Mouse (Mus musculus): ENCODE data around the gene Dennd5b.
"Not testable (repeated sequence)": the region's sequence is repeated elsewhere in the genome, so short reads cannot be mapped to it uniquely, and the experiment has no call there.

Dennd5b gene

DNA sequence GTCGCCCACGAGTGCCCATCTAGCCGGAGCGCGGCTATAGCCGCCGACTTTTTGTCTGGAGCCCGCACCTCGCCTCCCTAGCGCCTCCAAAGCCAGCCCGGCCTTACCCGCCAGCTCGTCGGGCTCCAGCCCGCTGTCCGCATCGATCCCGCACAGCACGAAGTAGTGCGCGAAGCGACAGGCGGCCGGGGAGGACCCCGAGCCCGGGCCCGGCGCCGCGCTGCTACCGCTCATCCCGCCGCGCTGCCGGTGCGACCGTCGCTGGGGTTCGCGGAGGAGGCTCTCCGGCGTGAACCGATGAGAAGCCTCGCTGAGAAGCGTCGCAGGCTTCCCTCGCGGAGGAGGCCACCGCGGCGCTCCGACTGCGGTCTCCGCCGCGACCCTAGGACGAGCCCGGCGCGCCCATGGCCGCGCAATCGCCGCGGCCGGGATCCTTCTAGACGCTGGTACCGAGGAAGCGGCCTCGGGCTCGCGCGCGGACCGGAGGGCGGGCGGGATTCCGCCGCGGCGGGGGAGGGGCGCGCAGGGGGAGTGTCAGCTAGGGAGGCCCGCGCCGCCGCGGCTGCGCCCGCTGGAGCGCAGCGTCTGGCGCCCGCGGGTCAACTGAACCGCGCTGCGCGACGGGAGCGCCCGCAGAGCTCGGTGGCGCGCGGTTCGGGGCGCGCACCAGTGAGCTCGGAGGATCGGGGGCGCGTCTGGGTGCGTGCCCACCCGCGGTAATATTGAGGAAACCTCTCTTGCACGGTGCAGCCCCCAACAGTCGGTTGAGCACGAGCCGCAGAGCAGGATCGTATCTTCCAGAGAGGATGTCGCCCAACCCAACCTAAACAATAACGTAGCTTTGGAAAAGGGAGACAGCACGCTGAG, at the start of gene Dennd5b:
Gene Dennd5b (minus strand): TSS at position 605 of the 867 bp plus-strand sequence.
- DNase-seq, result peak; percentile 82

DNA sequence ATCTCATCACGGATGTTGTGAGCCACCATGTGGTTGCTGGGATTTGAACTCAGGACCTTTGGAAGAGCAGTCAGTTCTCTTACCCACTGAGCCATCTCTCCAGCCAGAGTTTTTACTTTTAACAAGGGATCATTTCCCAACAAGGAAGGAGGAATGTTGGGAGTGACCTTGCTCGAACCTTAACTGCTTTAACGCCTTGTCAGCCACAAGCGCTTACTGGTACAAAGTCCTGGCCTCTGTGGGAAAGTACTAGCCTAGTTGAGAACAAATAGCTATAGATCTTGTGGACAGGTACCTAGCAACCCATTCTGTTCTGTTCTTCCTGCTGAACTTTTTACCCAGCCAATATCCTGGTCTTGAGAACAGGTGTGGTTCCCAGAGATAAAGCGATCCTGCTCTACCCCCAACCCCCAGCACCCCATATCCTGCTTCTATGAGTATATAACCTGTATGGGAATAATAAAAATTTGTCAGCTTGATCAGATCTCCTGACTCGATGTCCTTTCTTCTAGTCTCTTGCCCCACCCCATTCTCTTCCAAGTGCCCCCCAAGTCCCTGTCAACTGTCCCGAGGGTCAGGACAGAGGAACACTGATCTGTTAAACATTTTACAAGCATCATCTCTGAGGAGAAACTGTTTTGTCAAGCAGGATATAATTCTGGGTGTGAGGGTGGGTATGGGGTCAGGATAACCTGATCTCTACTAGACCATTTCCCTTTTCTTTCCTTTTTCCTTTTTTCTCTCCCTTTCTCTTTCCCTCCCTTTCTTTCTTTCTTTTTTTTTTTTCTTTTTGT, 47.2 kb upstream of the Dennd5b start:
- no peak for DNase-seq

DNA sequence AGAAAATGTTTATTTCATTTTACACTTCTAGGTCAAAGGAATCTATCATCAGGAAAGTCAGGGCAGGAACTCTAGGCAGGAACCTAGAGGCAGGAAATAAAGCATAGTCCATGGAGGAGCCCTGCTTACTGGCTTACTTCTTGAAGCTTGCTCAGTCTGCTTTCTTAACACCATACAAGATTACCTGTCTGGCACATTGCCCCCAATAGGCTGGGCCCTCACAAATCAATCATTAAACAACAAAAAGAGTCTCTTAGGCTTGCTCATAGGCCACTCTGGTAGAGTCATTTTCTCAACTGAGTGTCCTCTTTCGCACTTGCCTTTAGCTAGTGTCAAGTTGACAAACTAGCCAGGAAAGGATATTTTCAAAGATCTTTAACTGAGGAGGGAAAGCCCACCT, 43.7 kb upstream of the Dennd5b start:
- no peak for DNase-seq

GRCm38 (mm10) chr6:149141393-149142173, 40.1 kb upstream of the Dennd5b start:
- DNase-seq, result peak; percentile 46

GRCm38 (mm10) chr6:149139471-149139870, 38.0 kb upstream of the Dennd5b start, which contains the start of gene Etfbkmt:
TSS of gene Etfbkmt (plus strand) at chr6:149139849.
- DNase-seq, result no peak

GRCm38 (mm10) chr6:149139011-149139410, 37.5 kb upstream of the Dennd5b start:
- no peak for DNase-seq

GRCm38 (mm10) chr6:149137936-149138335, 36.5 kb upstream of the Dennd5b start:
- no peak for DNase-seq

- no peak for DNase-seq
Measured at GRCm38 (mm10) chr6:149135631-149136030, 34.2 kb upstream of the Dennd5b start.

- DNase-seq, result no peak
Measured at GRCm38 (mm10) chr6:149134391-149135150, 33.1 kb upstream of the Dennd5b start.

DNA sequence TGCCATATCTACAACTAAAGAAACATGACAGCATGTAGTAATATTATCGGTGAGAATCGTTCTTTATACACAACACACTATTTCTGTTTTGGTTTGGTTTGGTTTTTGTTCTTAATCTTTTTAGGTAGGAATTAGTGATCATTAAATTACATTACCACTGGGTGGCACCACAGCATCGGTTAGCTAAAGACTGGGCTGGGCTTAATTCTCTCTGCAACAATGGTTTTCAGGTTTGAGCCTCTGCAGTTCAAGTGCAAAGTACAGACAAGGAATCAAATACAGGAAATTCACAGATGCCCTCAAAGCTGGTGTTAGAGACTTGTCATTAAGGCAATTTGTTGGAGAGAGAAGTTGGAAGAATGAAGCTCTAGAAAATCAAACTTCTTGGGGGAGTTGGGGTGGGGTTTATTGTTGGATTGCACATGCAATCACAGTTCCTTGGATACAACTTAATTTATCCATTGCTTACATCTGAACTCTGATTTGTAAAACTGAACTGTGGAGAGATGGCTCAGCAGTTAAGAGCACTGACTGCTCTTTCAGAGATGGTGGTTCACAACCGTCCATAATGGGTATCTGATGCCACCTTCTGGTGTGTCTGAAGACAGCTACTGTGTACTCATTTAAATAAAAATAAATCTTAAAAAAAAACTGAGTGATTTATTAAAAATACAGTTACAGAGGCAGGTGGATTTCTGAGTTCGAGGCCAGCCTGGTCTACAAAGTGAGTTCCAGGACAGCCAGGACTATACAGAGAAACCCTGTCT, 31.0 kb upstream of the Dennd5b start:
- peak; percentile 6 for DNase-seq

- no peak for DNase-seq
Measured at GRCm38 (mm10) chr6:149131111-149131510, 29.6 kb upstream of the Dennd5b start.

DNA sequence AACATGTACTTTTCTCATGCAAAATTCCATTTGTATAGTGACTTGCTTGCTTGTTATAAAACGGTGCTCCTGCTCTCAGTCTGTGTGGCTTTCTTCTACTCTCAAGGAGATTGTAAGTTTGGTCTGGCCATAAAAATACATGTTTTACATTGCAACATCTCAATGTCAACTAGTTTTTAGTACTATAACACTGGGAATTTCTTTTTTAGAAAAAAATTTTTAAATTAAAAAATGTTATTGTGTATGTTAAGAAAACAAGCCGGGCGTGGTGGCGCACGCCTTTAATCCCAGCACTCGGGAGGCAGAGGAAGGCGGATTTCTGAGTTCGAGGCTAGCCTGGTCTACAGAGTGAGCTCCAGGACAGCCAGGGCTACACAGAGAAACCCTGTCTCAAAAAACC, 28.4 kb upstream of the Dennd5b start, which contains the start of gene Gm10203:
Gene Gm10203 (plus strand): TSS at position 301 of the 400 bp plus-strand sequence.
- not testable (repeated sequence) for DNase-seq

DNA sequence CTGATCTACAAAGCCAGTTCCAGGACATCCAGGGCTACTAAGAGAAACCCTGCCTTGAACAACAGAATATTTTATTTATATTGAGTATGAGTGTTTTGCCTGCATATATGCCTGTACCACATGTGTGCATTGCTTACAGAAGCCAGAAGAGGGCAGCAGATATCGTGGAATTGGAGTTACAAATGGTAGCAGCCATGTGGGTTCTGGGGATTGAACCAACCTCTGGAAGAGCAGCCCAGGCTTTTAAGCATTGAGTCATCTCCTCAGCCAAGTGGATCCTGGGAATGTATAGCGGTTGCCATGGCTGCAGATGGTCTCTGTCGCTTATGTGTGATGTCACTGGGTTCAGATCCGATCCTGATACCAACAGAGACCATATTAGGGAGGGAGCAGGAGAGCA, 25.2 kb upstream of the Dennd5b start:
- DNase-seq, result no peak

GRCm38 (mm10) chr6:149123042-149123441, 21.6 kb upstream of the Dennd5b start:
- no peak for DNase-seq

- DNase-seq, result peak; percentile 51
Measured at GRCm38 (mm10) chr6:149119853-149120252, 18.4 kb upstream of the Dennd5b start.

GRCm38 (mm10) chr6:149118935-149119334, 17.5 kb upstream of the Dennd5b start:
- no peak for DNase-seq

DNA sequence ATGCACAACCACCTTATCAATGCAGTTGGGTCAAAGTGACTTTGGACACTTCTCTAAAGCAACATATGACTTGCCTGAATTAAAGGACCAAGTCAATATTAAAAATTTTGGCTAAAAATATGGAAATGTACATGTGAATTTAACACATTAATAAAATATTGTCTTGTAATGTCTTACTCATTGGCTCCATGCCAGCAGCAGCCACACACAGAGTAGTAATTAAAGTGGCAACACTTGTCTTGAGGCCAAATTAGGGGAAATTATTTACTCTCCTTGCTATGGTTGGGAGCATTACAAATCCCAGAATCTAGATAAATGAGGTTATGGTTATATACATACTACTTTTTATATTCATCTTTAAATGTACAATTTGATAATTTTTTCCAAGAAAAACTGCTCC, 15.5 kb upstream of the Dennd5b start:
- no peak for DNase-seq

GRCm38 (mm10) chr6:149108909-149109308, 7.4 kb upstream of the Dennd5b start:
- DNase-seq, result no peak

GRCm38 (mm10) chr6:149107615-149108014, 6.1 kb upstream of the Dennd5b start:
- DNase-seq, result no peak

DNA sequence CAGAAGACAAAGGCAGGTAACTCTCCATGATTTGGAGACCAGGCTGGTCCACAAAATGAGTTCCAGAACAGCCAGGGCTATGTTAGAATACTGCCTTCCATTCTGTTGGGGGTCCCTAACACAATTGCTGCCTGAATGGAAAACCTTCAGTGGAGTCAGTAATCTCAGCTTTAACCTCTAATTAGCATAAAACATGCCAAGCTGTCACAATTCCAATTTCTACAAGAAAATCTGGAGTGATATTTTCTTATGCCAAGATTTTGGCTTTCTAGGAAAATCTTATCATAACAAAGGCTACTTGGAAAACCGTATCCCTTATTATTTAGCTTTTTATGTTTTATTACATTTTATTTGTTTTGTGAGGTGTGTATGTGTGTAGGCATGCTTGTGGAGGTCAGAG, 2.0 kb upstream of the Dennd5b start:
- no peak for DNase-seq

- DNase-seq, result no peak
Measured at GRCm38 (mm10) chr6:149101943-149102243, 413 bp upstream of the Dennd5b start.

All from cerebellum, adult 11 months (tissue).